Comparison of ENCODE assay signal across 25 mouse cellular contexts in genomic region chr15:81310353-81310752, GRCm38 (mm10).
"Had no signal": no experiment of that assay in that cellular context is flagged by ENCODE, and none has a peak within 500 bp of the region (broad histone marks: within the 10 kb centered on the region; RNA-seq: fewer than 3 reads in every experiment).

No protein-coding gene starts in this region.

- H3K27ac ChIP-seq: gastrocnemius, adult 2 months; heart, adult 2 months; heart, embryonic 13.5 days; heart, embryonic 15.5 days; hindbrain, embryonic 13.5 days; hindbrain, embryonic 15.5 days; hindbrain, postnatal 0 days; layer of hippocampus, adult 2 months; left cerebral cortex, adult 2 months; limb, embryonic 13.5 days; limb, embryonic 15.5 days; liver, embryonic 12.5 days had no signal

- H3K4me2 ChIP-seq: heart, embryonic 11.5 days; heart, embryonic 13.5 days; heart, embryonic 15.5 days; hindbrain, embryonic 13.5 days; hindbrain, embryonic 15.5 days; limb, embryonic 13.5 days; limb, embryonic 15.5 days; liver, embryonic 12.5 days had no signal

- H3K27me3 ChIP-seq: heart, embryonic 13.5 days; heart, embryonic 15.5 days; hindbrain, embryonic 13.5 days; hindbrain, embryonic 15.5 days; limb, embryonic 13.5 days; limb, embryonic 15.5 days; liver, embryonic 12.5 days had no signal

- H3K36me3 ChIP-seq: heart, embryonic 15.5 days; hindbrain, embryonic 15.5 days; liver, embryonic 12.5 days had no signal

- ATAC-seq: hindbrain, postnatal 0 days; intestine, embryonic 16.5 days; liver, embryonic 12.5 days had no signal

- H3K4me3 ChIP-seq: gastrocnemius, adult 2 months; heart, adult 2 months; heart, embryonic 13.5 days; heart, embryonic 15.5 days; hindbrain, embryonic 13.5 days; hindbrain, embryonic 15.5 days; layer of hippocampus, adult 2 months; left cerebral cortex, adult 2 months; limb, embryonic 13.5 days; limb, embryonic 15.5 days; liver, embryonic 12.5 days had no signal

- H3K9ac ChIP-seq: heart, embryonic 13.5 days; heart, embryonic 15.5 days; hindbrain, embryonic 13.5 days; hindbrain, embryonic 15.5 days; limb, embryonic 13.5 days; limb, embryonic 15.5 days; liver, embryonic 12.5 days had no signal

- H3K9me3 ChIP-seq: heart, embryonic 13.5 days; heart, embryonic 15.5 days; hindbrain, embryonic 13.5 days; hindbrain, embryonic 15.5 days; limb, embryonic 13.5 days; limb, embryonic 15.5 days; liver, embryonic 12.5 days had no signal

- H3K4me1 ChIP-seq: heart, embryonic 13.5 days; heart, embryonic 15.5 days; hindbrain, embryonic 13.5 days; hindbrain, embryonic 15.5 days; limb, embryonic 15.5 days; liver, embryonic 12.5 days had no signal

- DNase-seq: gastrocnemius, adult 2 months; gastrocnemius, postnatal 10 days; gastrocnemius, postnatal 36 days; heart, adult 11 months; heart, adult 2 months; heart, postnatal 14 days; heart, postnatal 36 days; kidney, adult 11 months; kidney, adult 2 months; kidney, postnatal 10 days; kidney, postnatal 25 days; kidney, postnatal 4 days; left cerebral cortex, postnatal 4 days had no signal
